Mouse (Mus musculus) heart, embryonic 13.5 days (tissue): ENCODE results near the gene Pmpcb. TPM values are rescaled to one million over a fixed set of nuclear protein-coding genes. Genes with fewer than 3 reads are reported as not detected.

Experiments used
- ATAC-seq: fragments of 200-750 bp; cut with Nextera tagmentation; 2 replicates; pipeline ENCODE4 v1.8.0; 2017; ENCODE audit warnings: moderate TSS enrichment; ENCODE audit not compliant: insufficient number of reproducible peaks, low FRiP score, low TSS enrichment; ENCODE audit errors: extremely low read depth
- H3K27ac ChIP-seq: fragments of 300-500 bp; sonication (generic); replicated peaks from 2 replicates; pipeline ENCODE4 v1.5.1; 2015; ENCODE audit warnings: moderate library complexity, mild to moderate bottlenecking, inconsistent platforms
- H3K27me3 ChIP-seq: fragments of 300-500 bp; sonication (generic); replicated peaks from 2 replicates; pipeline ENCODE4 v1.6.1; 2015; ENCODE audit warnings: mild to moderate bottlenecking, inconsistent platforms
- H3K36me3 ChIP-seq: fragments of 300-500 bp; sonication (generic); 2 replicates; pipeline ENCODE4 v1.6.1; 2015; ENCODE audit warnings: mild to moderate bottlenecking, inconsistent platforms
- H3K4me1 ChIP-seq: fragments of 300-500 bp; sonication (generic); 2 replicates; pipeline ENCODE4 v1.6.1; 2015; ENCODE audit warnings: inconsistent platforms
- H3K4me2 ChIP-seq: fragments of 300-500 bp; sonication (generic); 2 replicates; pipeline ENCODE4 v1.6.1; 2015; ENCODE audit warnings: inconsistent platforms, mild to moderate bottlenecking, moderate library complexity
- H3K4me3 ChIP-seq: fragments of 300-500 bp; sonication (generic); 2 replicates; pipeline ENCODE4 v1.5.1; 2015; ENCODE audit warnings: moderate library complexity, mild to moderate bottlenecking, inconsistent platforms
- H3K9ac ChIP-seq: fragments of 300-500 bp; sonication (generic); 2 replicates; pipeline ENCODE4 v1.6.1; 2015; ENCODE audit warnings: inconsistent platforms, mild to moderate bottlenecking, moderate library complexity
- H3K9me3 ChIP-seq: fragments of 300-500 bp; sonication (generic); 2 replicates; pipeline ENCODE4 v1.6.1; 2016; ENCODE audit warnings: inconsistent platforms
- WGBS: fragments of 180-500 bp; shearing (Covaris S2); methylation state at CpG from one replicate; pipeline ENCODE4 v1.1.7; 2015; ENCODE audit warnings: mixed read lengths; 5-methylcytosine and 5-hydroxymethylcytosine counted together
- polyA plus RNA-seq: library from polyadenylated mRNA; unstranded; fragments of >200 nt; fragmentation: Nextera tagmentation; extraction: Ambion mirVana; gene quantifications from 2 replicates; pipeline ENCODE4 v1.2.1, GENCODE M21; 2015

The Pmpcb gene
- polyA plus RNA-seq, 1 experiment from 2014 or later: 131 TPM

DNA sequence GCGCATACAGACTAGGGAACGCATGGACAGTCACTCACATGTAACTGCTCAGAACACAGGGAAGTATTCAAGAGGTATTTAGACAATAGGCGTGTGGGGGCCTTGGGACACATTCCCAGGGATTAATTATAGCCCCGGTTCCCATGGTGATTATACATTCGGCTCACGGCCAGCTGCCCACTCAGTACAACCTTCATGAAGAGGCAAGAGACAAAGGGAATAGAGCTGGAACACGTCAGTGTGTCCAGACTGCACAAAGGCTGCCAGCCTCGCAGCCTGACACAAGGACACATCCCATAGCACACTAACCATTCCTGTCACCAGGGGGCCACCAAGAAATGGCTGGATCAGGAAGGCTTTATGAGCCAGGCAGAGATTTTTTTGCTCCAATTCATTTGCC lies 4.0 kb upstream of the Pmpcb start:
- Histone ChIP-seq H3K36me3 (no peaks in the 10 kb centered on the region), H3K9me3 (no peaks in the 10 kb centered on the region), H3K4me1 (peaks cover 22% of the 10 kb centered on the region), H3K4me3 (no peak overlapping the region), H3K27ac (peak overlapping the region; percentile 81), H3K4me2 (0 out of 2 replicates have a peak overlapping the region, but pooled peaks have one; percentile 20), H3K27me3 (no peaks in the 10 kb centered on the region), H3K9ac (0 out of 2 replicates have a peak overlapping the region, but pooled peaks have one; percentile 30)
- peak; percentile 42; the same call in 1 of the 2 replicates for ATAC-seq
- whole genome bisulfite sequencing: 24% methylated on average over 8 of the region's 8 CpGs

DNA sequence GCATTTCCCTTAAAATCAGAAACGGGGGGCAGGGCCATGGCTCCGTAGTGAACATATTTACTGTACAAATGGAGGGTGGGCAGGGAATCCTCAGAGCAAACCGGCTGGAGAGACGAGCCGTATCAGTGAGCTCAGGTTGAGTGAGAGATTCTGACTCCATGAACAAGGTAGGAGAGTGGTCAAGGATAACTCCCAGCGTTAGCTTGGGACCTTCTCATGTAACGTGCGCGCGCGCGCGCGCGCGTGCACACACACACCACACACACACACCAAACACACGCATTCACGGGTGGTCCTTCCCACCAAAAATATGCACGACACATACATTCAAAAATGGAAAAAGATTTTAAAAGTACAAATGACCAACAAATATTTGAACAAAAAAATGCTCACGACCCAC lies 1.8 kb upstream of the Pmpcb start:
- Histone ChIP-seq H3K4me3 (peak overlapping the region; percentile 39), H3K9me3 (no peaks in the 10 kb centered on the region), H3K4me1 (peaks cover 29% of the 10 kb centered on the region), H3K36me3 (peaks cover 18% of the 10 kb centered on the region), H3K27ac (no peak overlapping the region), H3K27me3 (no peaks in the 10 kb centered on the region), H3K9ac (peak overlapping the region; percentile 55), H3K4me2 (peak overlapping the region; percentile 57)
- 75% methylated on average over 20 of the region's 20 CpGs for WGBS
- ATAC-seq: no peak

DNA sequence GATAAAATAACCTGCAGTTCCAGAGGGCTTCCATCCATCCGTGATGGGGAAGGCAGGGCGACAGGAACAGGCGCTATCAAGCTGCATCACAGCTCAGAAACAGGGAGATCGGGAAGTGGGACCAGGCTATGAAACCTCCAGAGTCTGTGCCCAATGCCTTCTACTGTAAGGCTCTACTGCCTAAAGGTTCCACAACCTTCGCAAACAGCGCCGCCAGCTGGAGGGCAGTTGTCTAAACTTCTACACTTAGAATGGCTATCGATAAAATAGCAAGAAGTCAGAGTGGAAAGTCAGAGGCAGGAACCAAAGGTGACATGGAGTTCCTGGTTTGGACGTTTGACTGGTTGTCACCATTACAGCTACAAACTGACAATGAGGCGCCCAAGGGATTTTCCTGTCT lies 1.4 kb upstream of the Pmpcb start:
- peak overlapping the region; percentile 57 for H3K4me2 ChIP-seq
- peak overlapping the region; percentile 55 for H3K9ac ChIP-seq
- H3K27me3 ChIP-seq: no peaks in the 10 kb centered on the region

DNA sequence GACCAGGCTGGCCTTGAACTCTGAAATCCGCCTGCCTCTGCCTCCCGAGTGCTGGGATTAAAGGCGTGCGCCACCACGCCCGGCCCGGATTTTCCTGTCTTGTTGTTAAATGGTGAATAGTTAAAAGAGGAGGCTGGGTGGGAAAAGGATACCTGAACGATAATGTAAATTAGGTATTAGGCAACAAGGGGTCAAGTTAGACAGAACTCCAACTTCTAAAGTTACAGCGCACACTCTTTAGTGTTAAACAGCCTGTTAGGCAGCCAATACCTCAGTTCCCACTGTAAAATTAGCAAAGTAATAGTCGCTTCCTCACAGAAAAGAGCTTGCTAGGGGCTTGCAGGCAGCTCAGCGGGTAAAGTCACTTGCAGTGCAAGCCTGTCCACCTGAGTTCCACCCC lies 895 bp upstream of the Pmpcb start:
- Histone ChIP-seq H3K27ac (no peak overlapping the region), H3K9me3 (no peaks in the 10 kb centered on the region), H3K9ac (no peak overlapping the region), H3K36me3 (peaks cover 25% of the 10 kb centered on the region), H3K4me3 (no peak overlapping the region), H3K4me2 (no peak overlapping the region), H3K27me3 (no peaks in the 10 kb centered on the region), H3K4me1 (peaks cover 29% of the 10 kb centered on the region)
- WGBS: 73% methylated on average over 11 of the region's 11 CpGs
- ATAC-seq: no peak

More for the DNA sequence above, 1.4 kb upstream of the Pmpcb start:
- ATAC-seq: no peak
- 19% methylated on average over 10 of the region's 10 CpGs for WGBS
- Histone ChIP-seq H3K9me3 (no peaks in the 10 kb centered on the region), H3K4me1 (peaks cover 29% of the 10 kb centered on the region), H3K36me3 (peaks cover 23% of the 10 kb centered on the region), H3K27ac (no peak overlapping the region), H3K4me3 (peak overlapping the region; percentile 39)

DNA sequence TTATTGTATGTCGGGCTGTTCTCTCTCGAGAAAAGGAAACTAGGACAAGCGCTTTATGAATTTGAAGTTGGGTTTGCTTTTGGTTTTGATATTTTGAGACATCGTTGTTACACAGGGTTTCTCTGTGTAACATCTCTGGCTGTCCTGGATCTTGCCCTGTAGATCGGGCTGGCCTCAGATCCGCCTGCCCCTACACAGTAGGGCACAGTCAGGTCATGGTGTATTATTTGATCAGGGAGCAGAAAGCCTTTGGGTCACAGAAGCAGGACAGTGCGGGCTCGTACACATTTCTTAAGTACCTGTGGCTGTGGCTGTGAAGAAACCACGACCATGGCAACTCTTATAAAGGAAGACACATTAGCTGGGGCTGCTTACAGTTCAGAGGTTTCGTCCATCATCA lies 679 bp downstream of the Pmpcb start:
- no peak for ATAC-seq
- peak overlapping the region; percentile 78 for H3K4me2 ChIP-seq
- H3K36me3 ChIP-seq: peaks cover 41% of the 10 kb centered on the region
- H3K9me3 ChIP-seq: no peaks in the 10 kb centered on the region
- peaks cover 25% of the 10 kb centered on the region for H3K4me1 ChIP-seq
- H3K4me3 ChIP-seq: peak overlapping the region; percentile 86
- WGBS: 19% methylated on average over 10 of the region's 10 CpGs
- H3K9ac ChIP-seq: peak overlapping the region; percentile 93
- H3K27ac ChIP-seq: no peak overlapping the region; the same call in 1 of the 2 replicates
- H3K27me3 ChIP-seq: no peaks in the 10 kb centered on the region

DNA sequence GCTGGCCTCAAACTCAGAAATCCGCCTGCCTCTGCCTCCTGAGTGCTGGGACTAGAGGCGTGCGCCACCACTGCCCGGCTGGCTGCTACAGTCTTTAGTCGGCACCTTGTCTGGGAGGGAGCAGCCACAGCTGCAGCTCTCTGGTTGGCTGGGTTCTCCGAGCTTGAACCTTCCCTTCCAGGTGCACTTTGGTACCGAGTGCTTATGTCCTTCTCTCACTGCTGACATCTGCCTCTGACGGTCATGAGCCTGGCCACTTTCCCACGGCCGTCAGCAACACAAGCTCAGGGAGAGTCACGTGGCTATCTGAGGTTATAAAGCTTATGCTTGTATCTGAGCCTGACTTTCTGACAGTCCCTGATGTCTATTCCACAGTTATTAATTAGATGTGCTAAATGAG lies 2.2 kb downstream of the Pmpcb start:
- no peak overlapping the region for H3K4me2 ChIP-seq
- H3K27ac ChIP-seq: no peak overlapping the region
- H3K9me3 ChIP-seq: no peaks in the 10 kb centered on the region
- peaks cover 56% of the 10 kb centered on the region for H3K36me3 ChIP-seq
- H3K27me3 ChIP-seq: no peaks in the 10 kb centered on the region
- 86% methylated on average over 11 of the region's 11 CpGs for WGBS
- H3K4me3 ChIP-seq: no peak overlapping the region
- ATAC-seq: no peak
- no peak overlapping the region for H3K9ac ChIP-seq
- H3K4me1 ChIP-seq: peaks cover 12% of the 10 kb centered on the region

DNA sequence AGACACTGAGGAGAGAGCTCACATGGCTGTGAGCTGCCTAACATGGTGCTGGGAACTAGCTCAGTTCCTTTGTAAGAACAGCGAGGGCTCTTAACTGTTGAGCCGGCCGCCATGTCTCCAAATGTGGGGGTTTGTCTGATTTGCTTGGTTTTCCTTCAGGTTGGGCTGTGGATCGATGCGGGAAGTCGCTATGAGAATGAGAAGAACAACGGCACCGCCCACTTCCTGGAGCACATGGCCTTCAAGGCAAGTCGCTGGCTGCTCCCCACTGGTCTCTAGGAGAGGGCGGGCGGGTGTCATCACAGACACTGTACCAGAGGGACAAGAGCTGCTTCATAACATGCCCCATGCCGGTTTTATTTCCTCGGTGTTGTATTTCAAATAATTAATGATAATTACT lies 2.9 kb downstream of the Pmpcb start:
- H3K9ac ChIP-seq: no peak overlapping the region
- no peak for ATAC-seq
- no peak overlapping the region for H3K27ac ChIP-seq
- peaks cover 12% of the 10 kb centered on the region for H3K4me1 ChIP-seq
- H3K4me3 ChIP-seq: no peak overlapping the region
- no peaks in the 10 kb centered on the region for H3K9me3 ChIP-seq
- no peaks in the 10 kb centered on the region for H3K27me3 ChIP-seq
- H3K4me2 ChIP-seq: no peak overlapping the region
- 84% methylated on average over 13 of the region's 13 CpGs for WGBS
- peaks cover 63% of the 10 kb centered on the region for H3K36me3 ChIP-seq

DNA sequence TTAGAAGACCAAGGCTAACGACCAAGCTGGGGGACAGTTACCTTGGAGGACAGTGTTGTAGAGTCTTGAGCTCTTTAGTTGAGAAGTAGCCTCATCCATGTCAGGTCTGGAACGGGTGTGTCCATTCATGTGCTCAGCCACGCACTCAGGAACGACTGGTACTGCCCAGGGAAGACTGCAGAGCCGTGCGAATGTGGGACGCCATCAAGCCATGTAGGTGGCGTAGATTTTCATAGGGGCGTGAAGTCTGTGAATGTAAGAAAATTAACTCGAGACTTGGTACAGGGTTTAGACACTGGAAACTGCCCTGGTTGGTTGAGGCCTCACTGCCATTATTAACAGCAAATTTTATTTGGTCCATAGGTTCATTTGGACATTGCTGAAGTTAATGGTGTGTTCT lies 6.7 kb downstream of the Pmpcb start:
- WGBS: 94% methylated on average over 10 of the region's 10 CpGs
- Histone ChIP-seq H3K4me2 (no peak overlapping the region), H3K4me3 (no peak overlapping the region), H3K36me3 (peaks cover 98% of the 10 kb centered on the region), H3K27ac (no peak overlapping the region), H3K27me3 (no peaks in the 10 kb centered on the region), H3K4me1 (peaks cover under 1% of the 10 kb centered on the region; the same call in 1 of the 2 replicates), H3K9ac (no peak overlapping the region), H3K9me3 (no peaks in the 10 kb centered on the region)
- no peak for ATAC-seq

DNA sequence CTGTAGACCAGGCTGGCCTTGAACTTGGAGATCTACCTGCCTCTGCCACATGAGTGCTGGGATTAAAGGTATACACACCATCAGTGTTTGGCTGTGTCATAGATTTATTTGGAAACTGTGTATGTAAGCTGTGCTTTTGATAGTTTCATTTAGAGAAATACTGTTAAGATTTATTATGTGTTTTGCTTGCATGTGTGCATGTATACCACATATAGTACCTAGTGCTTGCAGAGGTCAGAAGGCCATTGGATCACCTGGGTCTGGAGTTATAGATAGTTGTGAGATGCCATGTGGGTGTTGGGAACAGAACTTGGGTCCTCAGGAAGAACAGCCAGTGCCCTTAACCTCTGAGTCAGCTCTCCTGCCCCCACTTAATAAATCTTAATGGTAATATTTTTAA lies 7.7 kb downstream of the Pmpcb start:
- Histone ChIP-seq H3K27ac (no peak overlapping the region), H3K4me2 (no peak overlapping the region), H3K4me1 (no peaks in the 10 kb centered on the region), H3K27me3 (no peaks in the 10 kb centered on the region), H3K36me3 (peaks cover 98% of the 10 kb centered on the region), H3K4me3 (no peak overlapping the region), H3K9ac (no peak overlapping the region), H3K9me3 (no peaks in the 10 kb centered on the region)
- ATAC-seq: no peak

DNA sequence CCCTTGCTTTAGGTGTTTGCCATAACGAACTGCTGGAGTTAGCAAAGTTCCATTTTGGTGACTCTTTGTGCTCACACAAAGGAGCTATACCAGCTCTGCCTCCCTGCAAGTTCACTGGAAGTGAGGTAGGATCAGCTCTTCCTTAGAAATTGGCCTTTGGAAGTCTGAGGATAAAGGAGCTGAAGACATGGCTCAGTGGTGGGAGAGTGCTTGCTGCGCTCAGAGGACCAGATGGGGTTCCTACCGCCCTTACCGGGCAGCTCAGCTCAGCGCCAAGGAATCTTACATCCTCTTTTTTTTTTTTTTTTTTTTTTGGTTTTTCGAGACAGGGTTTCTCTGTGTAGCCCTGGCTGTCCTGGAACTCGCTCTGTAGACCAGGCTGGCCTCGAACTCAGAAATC lies 9.0 kb downstream of the Pmpcb start:
- Histone ChIP-seq H3K4me3 (no peak overlapping the region), H3K9me3 (no peaks in the 10 kb centered on the region), H3K36me3 (peaks cover 100% of the 10 kb centered on the region), H3K4me1 (no peaks in the 10 kb centered on the region), H3K27ac (no peak overlapping the region), H3K27me3 (no peaks in the 10 kb centered on the region), H3K9ac (no peak overlapping the region), H3K4me2 (no peak overlapping the region)
- ATAC-seq: no peak
- 94% methylated on average over 7 of the region's 8 CpGs for WGBS

DNA sequence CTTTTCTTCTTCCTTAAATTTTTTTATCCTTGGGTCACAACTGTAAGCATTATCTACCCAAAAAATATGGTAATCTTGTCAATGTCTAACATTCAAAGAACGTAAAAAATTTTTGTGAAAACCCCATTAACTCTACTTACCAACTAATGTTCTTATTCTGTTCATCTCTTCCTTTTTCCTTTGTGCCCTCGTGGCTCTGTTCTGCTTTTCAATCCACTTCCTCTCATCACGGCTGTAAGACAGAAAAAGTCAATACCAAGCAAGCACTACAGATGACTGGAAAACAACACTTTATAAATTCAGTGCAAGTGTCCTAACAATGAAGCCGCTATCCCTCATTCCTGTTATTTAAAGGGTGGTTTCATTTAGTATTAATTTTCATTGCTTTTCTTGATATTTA lies 31.6 kb downstream of the Pmpcb start:
- Histone ChIP-seq H3K4me1 (no peaks in the 10 kb centered on the region), H3K4me3 (no peak overlapping the region), H3K4me2 (no peak overlapping the region), H3K9me3 (no peaks in the 10 kb centered on the region), H3K27ac (no peak overlapping the region), H3K36me3 (peaks cover 77% of the 10 kb centered on the region), H3K9ac (no peak overlapping the region), H3K27me3 (no peaks in the 10 kb centered on the region)
- WGBS: 92% methylated on average over 4 of the region's 4 CpGs
- no peak for ATAC-seq

DNA sequence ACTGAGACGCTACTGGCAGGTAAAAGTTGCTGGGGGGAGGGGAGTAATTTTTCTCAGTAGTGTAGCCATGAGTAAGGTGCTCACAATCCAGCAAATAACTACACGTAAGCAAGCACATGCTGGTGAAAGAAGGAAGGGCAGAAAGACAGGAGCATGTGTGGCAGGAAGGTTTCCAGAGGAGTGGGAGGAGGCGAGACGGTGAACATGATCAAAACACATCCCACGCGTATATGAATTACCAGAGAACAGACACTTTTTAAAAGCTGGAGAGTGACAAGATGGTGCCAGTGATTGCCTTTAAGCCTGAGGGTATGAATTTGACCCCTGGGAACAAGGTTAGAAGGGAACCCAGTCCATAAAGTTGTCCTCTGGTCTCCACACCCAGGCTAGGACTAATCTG lies 32.9 kb downstream of the Pmpcb start:
- Histone ChIP-seq H3K9me3 (no peaks in the 10 kb centered on the region), H3K36me3 (peaks cover 77% of the 10 kb centered on the region), H3K4me3 (no peak overlapping the region), H3K9ac (no peak overlapping the region), H3K27me3 (no peaks in the 10 kb centered on the region), H3K4me2 (no peak overlapping the region), H3K4me1 (no peaks in the 10 kb centered on the region), H3K27ac (no peak overlapping the region)
- no peak for ATAC-seq
- 91% methylated on average over 6 of the region's 6 CpGs for WGBS
